Mouse (Mus musculus) left cerebral cortex, postnatal 14 days (tissue): ENCODE measurements around the gene Csrnp2. TPM values are rescaled to one million over a fixed set of nuclear protein-coding genes. Genes with fewer than 3 reads are reported as not detected.

ENCODE experiments used
- DNase-seq, 2 experiments: peaks; one replicate each; pipeline ENCODE4 v3.0.0; 2021 to 2022; ENCODE audit warnings: low spot score in 2 of 2, mixed read lengths in 1 of 2
- intact Hi-C: fragments of 180-260 bp; cut with DNase I; formaldehyde crosslinking; loops from one replicate; pipeline ENCODE4 v1.15.1; 2025
- total RNA-seq, 2 experiments: library from RNA; stranded (reverse); gene quantifications; 2 replicates each; pipeline ENCODE4 v1.2.3; 2021

The Csrnp2 gene
- total RNA-seq, 2 experiments from 2014 or later: 39.8 to 40.7 TPM

DNA sequence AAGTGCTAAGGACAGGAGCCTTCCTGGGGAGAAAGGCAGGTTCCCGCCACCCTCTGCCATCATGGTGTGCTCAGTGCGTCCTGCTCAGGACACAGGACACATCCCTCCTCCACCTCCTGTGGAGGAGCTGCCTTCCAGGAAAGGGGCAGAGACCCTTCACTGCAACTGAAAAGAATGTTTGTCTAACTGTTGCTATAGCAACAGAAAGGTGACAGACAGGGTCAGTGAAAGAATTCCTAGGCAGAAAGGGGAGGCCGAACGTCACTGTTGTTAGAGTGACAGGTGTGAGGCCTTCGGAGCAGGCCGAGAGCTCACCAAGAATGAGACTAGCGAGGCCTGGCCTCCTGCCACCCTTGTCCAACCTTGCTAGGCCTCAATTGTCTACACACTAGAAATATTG, 8.8 kb downstream of the Csrnp2 start:
- DNase-seq: no peak
- intact Hi-C loops: no loop called here

DNA sequence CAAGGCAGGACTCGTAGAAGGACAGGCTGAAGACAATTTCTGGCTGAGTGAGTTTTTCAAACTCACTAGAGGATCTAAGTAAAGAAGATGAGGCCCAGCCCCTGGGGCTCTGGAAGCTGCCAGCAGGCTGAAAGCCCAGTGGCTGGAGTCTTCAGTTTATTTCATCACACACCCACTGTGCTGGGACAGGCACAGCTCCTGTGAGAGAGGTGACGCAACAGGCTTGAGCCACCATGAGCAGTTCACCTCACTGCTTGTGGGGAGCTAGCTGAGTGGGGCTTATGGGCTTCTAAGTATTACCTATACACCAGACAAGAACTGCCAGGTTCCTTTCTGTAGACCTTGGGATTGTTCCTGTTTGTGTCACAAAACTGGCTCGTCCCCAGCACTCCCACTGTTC, 9.7 kb downstream of the Csrnp2 start:
- intact Hi-C loops: no loop called here
- no peak for DNase-seq

- intact Hi-C loops: loop anchor here (10.0 kb wide), 1 partner anchor 206 kb away; the partner anchor contains the start of gene Cela1
- DNase-seq: no peak
Observed at GRCm38 (mm10) chr15:100478925-100479324, 16.4 kb downstream of the Csrnp2 start.

DNA sequence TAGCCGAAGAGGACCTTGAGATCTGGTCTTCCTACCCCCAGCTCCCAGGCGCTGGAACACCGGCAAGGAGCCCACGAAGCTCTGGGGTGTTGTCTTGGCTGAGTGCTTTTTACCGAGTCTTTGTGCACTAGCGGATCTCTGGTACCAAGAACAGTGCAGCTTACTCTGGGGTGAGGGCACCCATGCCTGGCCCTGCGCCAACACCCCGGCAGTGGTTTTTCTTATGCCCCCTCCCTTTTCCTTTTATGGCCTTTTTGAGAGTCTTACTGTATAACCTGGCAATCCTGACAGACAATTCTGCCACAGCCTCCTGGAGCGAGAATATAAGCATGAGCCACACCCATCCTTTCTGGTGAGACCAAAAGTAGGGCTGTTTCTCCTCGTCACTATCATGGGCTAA, 16.9 kb downstream of the Csrnp2 start:
- no peak for DNase-seq
- intact Hi-C loops: loop anchor here (10.0 kb wide), 1 partner anchor 206 kb away; the partner anchor contains the start of gene Cela1

DNA sequence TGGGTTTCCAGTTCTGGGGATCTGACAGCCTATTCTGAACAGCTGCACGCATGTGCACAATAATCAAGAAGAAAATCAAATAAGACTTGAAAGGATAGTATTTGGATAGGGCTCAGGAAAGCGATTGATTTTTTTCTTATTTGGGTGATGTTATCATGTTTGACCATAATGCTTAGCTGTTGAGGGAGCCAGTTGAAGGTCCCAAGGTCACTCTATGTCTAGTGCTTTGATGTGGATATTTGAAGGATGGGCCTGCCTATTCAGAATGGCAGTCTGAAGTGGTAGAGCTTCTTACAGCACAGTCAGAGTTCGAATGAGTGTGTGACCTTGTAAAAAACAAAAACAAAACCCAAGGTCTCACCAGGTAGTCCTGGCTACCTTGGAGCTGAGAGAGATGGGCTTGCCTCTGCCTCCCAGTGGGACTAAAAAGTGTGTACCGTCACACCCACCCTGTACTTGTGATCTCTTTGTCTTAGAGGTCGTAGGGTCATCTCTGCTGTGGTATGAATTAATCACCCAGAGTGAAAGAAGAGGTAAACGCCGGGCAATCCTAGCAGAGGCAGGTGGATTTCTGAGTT, 21.3 kb downstream of the Csrnp2 start:
- no peak for DNase-seq
- intact Hi-C loops: loop anchor here (10.0 kb wide), 1 partner anchor 211 kb away; the partner anchor contains the start of gene Cela1

DNA sequence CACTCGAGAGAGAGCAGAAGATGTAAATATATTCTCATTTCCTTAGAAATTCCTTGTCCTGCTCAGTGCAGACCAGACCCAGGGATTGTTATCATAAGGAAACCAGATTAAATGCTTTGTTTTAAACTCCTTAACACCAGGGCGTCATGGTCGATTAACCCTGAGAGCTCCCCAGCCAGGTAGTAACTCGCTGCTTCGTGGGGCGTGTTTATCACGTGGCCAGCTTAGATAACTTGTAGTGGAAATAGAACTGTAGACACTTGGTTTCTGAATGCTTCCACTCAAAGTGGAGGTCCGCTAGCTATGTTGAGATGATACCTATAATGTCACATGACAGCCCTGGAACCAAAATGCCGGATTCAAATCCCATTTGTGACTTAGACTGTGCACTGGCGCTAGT, 25.3 kb downstream of the Csrnp2 start:
- intact Hi-C loops: loop anchor here (10.0 kb wide), 1 partner anchor 215 kb away; the partner anchor contains the start of gene Cela1
- DNase-seq: no peak

DNA sequence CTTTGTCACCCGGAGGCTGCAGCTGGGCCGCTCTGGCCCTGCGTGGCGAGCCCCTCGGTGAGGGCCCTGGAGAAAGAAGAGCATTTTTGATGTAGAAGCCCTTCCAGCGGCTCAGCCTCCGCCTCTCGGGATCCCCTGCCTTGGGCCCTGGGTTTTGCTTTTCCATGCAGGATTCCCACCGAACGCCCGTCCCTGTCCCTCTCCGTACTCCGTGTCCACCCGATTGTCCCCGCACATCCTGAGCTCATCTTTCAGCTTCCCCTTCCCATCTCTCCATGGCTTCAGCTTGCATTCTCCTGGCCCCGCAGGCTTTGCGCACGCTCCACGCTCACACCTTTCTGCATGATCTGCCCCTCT, 26.1 kb downstream of the Csrnp2 start:
- peak in 1 of 2 experiments; percentile 53 for DNase-seq
- intact Hi-C loops: loop anchor here (10.0 kb wide), 1 partner anchor 204 kb away; no protein-coding TSS in a partner anchor

GRCm38 (mm10) chr15:100468295-100469188, 26.7 kb downstream of the Csrnp2 start, which contains the start of gene Letmd1:
Gene Letmd1 (plus strand): TSS chr15:100469023.
- intact Hi-C loops: loop anchor here (10.0 kb wide), 1 partner anchor 204 kb away; no protein-coding TSS in a partner anchor
- peak; percentile 89 to 91 for DNase-seq

GRCm38 (mm10) chr15:100467738-100468137, 27.6 kb downstream of the Csrnp2 start:
- no peak for DNase-seq
- intact Hi-C loops: loop anchor here (10.0 kb wide), 1 partner anchor 203 kb away; no protein-coding TSS in a partner anchor

DNA sequence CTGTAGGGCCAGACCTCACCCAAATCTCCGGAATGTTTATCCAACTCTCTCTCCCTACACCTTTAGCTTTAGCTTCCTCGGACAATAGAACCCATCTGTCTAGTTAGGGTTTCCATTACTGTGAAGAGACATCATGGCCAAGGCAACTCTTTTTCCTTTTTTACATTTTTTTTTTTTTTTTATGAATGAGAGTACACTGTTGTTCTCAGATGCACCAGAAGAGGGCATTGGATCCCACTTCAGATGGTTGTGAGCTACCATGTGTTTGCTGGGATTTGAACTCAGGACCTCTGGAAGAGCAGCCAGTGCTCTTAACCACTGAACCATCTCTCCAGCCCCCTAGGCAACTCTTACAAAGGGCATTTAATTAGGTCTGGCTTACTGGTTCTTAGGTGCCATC, 29.9 kb downstream of the Csrnp2 start:
- DNase-seq: no peak
- intact Hi-C loops: loop anchor here (10.0 kb wide), 1 partner anchor 201 kb away; no protein-coding TSS in a partner anchor

GRCm38 (mm10) chr15:100463712-100464111, 31.6 kb downstream of the Csrnp2 start:
- DNase-seq: peak; percentile 82 to 86
- intact Hi-C loops: loop anchor here (10.0 kb wide), 1 partner anchor 199 kb away; no protein-coding TSS in a partner anchor

DNA sequence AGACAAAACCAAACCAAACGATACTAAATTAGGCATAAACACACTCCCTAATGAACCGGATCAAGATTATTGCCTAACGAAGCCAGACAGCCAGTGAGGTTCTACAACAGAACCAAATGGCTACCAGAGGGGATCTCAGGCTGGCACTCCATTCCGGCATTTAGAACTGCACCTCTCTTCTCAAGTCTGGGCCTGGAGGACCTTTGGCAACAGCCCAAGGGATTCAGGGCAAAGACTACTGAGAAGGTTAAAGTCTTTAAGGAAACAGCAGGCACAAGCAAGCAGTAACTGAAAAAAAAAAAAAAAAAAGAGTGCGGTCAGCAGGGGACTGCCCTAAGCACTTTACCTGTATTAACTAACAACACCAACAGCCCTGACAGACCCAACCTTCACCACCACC, 33.2 kb downstream of the Csrnp2 start:
- intact Hi-C loops: loop anchor here (10.0 kb wide), 1 partner anchor 197 kb away; no protein-coding TSS in a partner anchor
- DNase-seq: no peak

GRCm38 (mm10) chr15:100461646-100462045, 33.6 kb downstream of the Csrnp2 start:
- no peak for DNase-seq
- intact Hi-C loops: loop anchor here (10.0 kb wide), 1 partner anchor 197 kb away; no protein-coding TSS in a partner anchor

- DNase-seq: no peak
- intact Hi-C loops: loop anchor here (10.0 kb wide), 1 partner anchor 196 kb away; no protein-coding TSS in a partner anchor
Observed at GRCm38 (mm10) chr15:100460942-100461341, 34.3 kb downstream of the Csrnp2 start.

DNA sequence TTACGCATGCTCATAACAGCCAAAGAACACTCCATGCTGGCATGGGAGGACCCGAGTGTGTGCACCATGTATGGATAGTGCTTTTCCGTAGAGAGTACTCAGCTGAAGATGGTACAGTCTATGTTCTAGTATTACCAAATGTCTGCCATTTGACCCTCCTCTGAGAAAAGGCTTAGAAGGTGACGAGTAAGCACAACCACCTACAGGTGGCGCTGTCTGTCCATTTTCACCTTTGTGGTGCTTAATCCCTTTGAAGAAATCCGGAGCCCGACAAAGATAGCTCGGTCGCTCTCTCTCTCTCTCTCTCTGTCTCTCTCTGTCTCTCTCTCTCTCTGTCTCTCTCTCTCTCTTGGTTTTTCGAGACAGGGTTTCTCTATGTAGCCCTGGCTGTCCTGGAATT, 37.2 kb downstream of the Csrnp2 start:
- DNase-seq: peak in 1 of 2 experiments; percentile 68
- intact Hi-C loops: loop anchor here (10.0 kb wide), 2 partner anchors 63 to 433 kb away; no protein-coding TSS in a partner anchor

DNA sequence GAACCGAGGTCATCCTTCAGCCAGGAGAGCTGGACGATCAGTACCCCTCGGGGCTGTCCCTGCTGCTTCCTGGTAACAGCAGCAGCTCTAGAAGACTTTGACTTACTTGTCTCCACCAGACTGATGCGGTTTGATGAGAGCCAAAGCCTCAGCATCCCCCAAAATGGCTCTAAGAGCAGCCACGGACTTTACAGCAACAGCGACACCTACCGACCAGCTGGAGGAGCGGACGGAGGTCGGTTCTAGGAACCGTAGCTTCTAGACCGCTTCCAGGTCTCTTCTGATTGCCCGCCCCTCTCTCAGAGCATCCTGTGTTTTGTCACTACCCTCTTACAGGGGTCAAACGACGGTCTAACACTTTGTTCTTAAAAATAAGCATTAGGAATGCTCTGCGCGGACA, 37.9 kb downstream of the Csrnp2 start:
- intact Hi-C loops: loop anchor here (10.0 kb wide), 2 partner anchors 63 to 433 kb away; no protein-coding TSS in a partner anchor
- DNase-seq: peak; percentile 65 to 77

DNA sequence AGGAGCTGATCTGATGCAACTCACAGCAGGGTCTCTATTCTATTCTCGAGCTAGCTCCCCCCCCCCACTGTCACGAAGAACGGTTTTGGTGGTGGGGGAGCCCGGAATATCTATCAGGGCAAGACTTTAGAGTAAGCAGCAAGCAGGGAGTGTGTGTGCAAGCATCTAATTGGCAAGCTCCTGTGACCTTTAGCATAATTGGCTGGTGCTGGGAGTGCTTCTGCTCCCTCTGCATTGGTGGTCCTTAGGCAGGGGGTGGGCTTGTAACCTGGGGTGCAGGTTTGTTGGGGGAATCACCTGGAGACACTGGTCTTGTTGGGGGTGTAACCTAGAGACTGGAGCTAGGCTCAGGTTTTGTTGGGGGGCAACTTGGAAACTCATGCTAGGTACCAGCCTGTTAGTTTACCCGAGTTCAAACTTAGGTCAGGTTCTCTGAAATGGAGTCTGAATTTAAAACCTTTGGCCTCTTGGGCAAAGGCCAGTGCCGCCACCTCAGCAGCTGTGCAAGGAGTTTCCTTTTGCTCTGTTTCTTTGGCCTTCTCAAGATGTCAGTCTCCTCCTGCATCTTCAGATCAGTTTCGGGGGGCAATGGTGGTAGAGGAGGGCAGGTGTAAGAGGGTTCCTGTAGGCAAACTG, 38.8 kb downstream of the Csrnp2 start:
- intact Hi-C loops: loop anchor here (10.0 kb wide), 2 partner anchors 62 to 432 kb away; no protein-coding TSS in a partner anchor
- no peak for DNase-seq

DNA sequence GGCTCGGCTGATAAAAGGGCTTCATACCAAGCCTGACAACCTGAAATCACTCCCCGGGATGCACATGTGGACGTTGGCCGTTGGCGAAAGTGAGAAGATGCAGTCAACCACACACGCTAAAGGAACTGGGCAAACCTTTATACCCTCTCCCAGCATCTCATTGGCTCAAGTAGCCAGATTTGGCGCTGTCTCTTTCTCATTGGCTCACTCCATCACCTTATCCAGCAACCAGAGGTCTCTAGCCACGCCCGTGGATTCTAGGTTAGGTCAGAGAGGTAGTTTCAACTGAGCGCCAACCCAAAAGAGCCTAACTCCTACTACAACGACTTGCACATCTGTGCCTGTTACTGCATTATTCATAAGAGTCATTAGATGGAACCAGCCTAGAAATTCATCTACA, 42.8 kb downstream of the Csrnp2 start:
- intact Hi-C loops: loop anchor here (10.0 kb wide), 2 partner anchors 58 to 428 kb away; no protein-coding TSS in a partner anchor
- no peak for DNase-seq

- intact Hi-C loops: loop anchor here (10.0 kb wide), 2 partner anchors 56 to 426 kb away; no protein-coding TSS in a partner anchor
- DNase-seq: peak; percentile 44 to 46
Observed at GRCm38 (mm10) chr15:100451245-100451644, 44.0 kb downstream of the Csrnp2 start.
